Mouse (Mus musculus) olfactory bulb, adult 2 months (tissue): ENCODE measurements around the gene Mycbpap.

ENCODE experiments used
- CTCF ChIP-seq: fragments of 200-500 bp; IDR thresholded peaks from 2 replicates; pipeline ENCODE4 v1.5.1; 2012; ENCODE audit warnings: low read depth, mild to moderate bottlenecking, low read length, moderate library complexity; ENCODE audit not compliant: insufficient read depth
- POLR2A ChIP-seq: fragments of 200-500 bp; IDR thresholded peaks from 2 replicates; pipeline ENCODE4 v1.6.1; 2012; ENCODE audit warnings: mild to moderate bottlenecking, low read depth, low read length, moderate library complexity; ENCODE audit not compliant: insufficient read depth

DNA sequence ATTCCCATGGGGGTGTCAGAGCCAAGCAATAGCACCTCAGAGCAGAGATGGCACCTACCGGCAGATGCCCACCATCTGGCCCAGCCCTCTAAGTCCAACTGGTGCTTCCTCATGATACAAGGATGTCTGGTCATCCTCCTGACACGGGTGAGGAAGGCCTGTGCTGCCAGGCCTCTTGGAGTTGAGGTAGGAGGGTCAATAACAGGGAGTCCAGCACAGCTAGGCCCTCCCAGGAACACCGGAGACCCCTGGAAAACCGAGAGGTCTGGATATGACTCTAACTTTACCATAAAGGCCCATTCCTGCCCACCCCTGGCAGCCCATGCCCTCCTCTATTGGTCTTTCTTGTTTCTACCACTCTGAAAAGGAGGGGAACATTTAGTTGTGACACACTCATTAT is 20.9 kb upstream of the Mycbpap start:
- no peak for TF ChIP-seq POLR2A
- TF ChIP-seq CTCF = no peak
